Mouse (Mus musculus): Measurements from ENCODE around the gene Tmem120a. TPM values are rescaled to one million over a fixed set of nuclear protein-coding genes. Genes with fewer than 3 reads are reported as not detected.

Gene Tmem120a
- total RNA-seq, 1 experiment: 38.7 TPM

DNA sequence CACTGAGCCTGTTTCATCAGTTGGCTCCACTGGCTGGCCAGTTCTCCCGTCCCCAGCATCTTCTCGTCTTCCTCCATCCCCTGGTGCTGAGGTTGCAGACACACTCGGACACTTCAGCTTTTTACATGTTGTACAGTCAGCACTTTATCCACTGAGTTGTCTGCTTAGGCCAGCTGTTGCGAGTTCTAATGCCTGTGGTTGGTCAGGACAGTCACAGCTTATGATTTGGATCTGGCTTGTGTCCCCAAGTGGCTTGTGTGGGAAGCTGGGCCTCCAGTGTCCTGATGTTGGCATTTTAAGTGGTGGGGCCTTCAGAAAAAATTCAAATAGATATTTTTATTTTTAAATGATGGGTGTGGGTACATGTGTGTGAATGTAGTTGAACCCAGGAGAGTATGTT lies 38.9 kb downstream of the Tmem120a start:
- in situ Hi-C loops (cut with MboI; ENCODE audit: low sequenced_read_pairs in 2 of 2, unreplicated experiment in 2 of 2): no loop called here
- Histone ChIP-seq H3K36me3 (ENCODE audit: control insufficient read depth, insufficient read depth, low read length, poor library complexity, severe bottlenecking) (peaks cover 4% of the 10 kb centered on the region; the same call in 1 of the 2 replicates), H3K9ac (ENCODE audit: insufficient read depth, low read depth, low read length, poor library complexity, severe bottlenecking) (no peak overlapping the region), H3K27ac (ENCODE audit: insufficient read depth, low read depth, low read length, poor library complexity, severe bottlenecking) (no peak overlapping the region), H3K4me3 (ENCODE audit: insufficient read depth in 1 of 2, low read depth in 1 of 2, low read length in 2 of 2, poor library complexity in 1 of 2, severe bottlenecking in 1 of 2) (no peak overlapping the region), H3K9me3 (ENCODE audit: control insufficient read depth, insufficient read depth, low read depth, low read length) (no peaks in the 10 kb centered on the region), H3K4me1 (ENCODE audit: control insufficient read depth in 2 of 2, insufficient read depth in 2 of 2, low read length in 2 of 2, poor library complexity in 1 of 2) (peaks cover 0 to 10% of the 10 kb centered on the region in 2 experiments; a peak in 1 of 4 replicates)
- DNase-seq (ENCODE audit: low read depth, low spot score): no peak
- no peak for TF ChIP-seq CHD2 (IDR thresholded peaks at IDR 0.05; ENCODE audit: low read depth, low read length)
- TF ChIP-seq ZC3H11A (IDR thresholded peaks at IDR 0.05; ENCODE audit: borderline replicate concordance, low read depth, low read length): no peak
- no peak for TF ChIP-seq MAFK (IDR thresholded peaks at IDR 0.05; ENCODE audit: insufficient read depth, low read depth, low read length)
- no peak for TF ChIP-seq ZNF384 (IDR thresholded peaks at IDR 0.05; ENCODE audit: low read depth, low read length)

DNA sequence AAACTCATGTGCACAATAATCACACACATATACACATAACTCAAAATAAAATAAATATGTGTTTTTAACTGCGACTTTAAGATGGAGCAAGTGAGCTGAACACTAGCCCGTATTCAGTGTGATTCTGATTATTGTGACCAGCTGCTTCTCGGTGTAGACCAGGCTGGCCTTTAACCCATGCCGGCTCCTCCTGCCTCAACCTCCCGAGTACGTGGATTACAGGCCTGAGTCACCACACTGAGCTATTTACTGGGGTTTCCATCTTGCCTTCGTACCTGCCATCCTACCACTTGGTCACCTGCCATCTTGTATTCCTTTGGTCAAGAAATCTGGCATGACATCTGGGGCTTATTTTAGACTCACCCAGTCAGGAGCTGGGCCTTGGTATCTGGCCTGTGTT lies 40.8 kb downstream of the Tmem120a start:
- no peak overlapping the region for H3K27ac ChIP-seq (ENCODE audit: insufficient read depth, low read depth, low read length, poor library complexity, severe bottlenecking)
- H3K4me1 ChIP-seq (ENCODE audit: control insufficient read depth in 2 of 2, insufficient read depth in 2 of 2, low read length in 2 of 2, poor library complexity in 1 of 2): peaks cover 3 to 10% of the 10 kb centered on the region in 2 experiments; a peak in 2 of 4 replicates
- H3K9me3 ChIP-seq (ENCODE audit: control insufficient read depth, insufficient read depth, low read depth, low read length): no peaks in the 10 kb centered on the region
- no peak overlapping the region for H3K9ac ChIP-seq (ENCODE audit: insufficient read depth, low read depth, low read length, poor library complexity, severe bottlenecking)
- in situ Hi-C loops (cut with MboI; ENCODE audit: low sequenced_read_pairs in 2 of 2, unreplicated experiment in 2 of 2): no loop called here
- TF ChIP-seq MAFK (IDR thresholded peaks at IDR 0.05; ENCODE audit: insufficient read depth, low read depth, low read length): no peak
- TF ChIP-seq ZC3H11A (IDR thresholded peaks at IDR 0.05; ENCODE audit: borderline replicate concordance, low read depth, low read length): no peak
- TF ChIP-seq ZNF384 (IDR thresholded peaks at IDR 0.05; ENCODE audit: low read depth, low read length): no peak
- TF ChIP-seq CHD2 (IDR thresholded peaks at IDR 0.05; ENCODE audit: low read depth, low read length): no peak
- no peak for TF ChIP-seq HCFC1 (IDR thresholded peaks at IDR 0.05; ENCODE audit: borderline replicate concordance, insufficient read depth, low read length)
- no peak for DNase-seq (ENCODE audit: low read depth, low spot score)
- H3K36me3 ChIP-seq (ENCODE audit: control insufficient read depth, insufficient read depth, low read length, poor library complexity, severe bottlenecking): peaks cover 6% of the 10 kb centered on the region; the same call in 1 of the 2 replicates
- H3K4me3 ChIP-seq (ENCODE audit: insufficient read depth in 1 of 2, low read depth in 1 of 2, low read length in 2 of 2, poor library complexity in 1 of 2, severe bottlenecking in 1 of 2): no peak overlapping the region

DNA sequence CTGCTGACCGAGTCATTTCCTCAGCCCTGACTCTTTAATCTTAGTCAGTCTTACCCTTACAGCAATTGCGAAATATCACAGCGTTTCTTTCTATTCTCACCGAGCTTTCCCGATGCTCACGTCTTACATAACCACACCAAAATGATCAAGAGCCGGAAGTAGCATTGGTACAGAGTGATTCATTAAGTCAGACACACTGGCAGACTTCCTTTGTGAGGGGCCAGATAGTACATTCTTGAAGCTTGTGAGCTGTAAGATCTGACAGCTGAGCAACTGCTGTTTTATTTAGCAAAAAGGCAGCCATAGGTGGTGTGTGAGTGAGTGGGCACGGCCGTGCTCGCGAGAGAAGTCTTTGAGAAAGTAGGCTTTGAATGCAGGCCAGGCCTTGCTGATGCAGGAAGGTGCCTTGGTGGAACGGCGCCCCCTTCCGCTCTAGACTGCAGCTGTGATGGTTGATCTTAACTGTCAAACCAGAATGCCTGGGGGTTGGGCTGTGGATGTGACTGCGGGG lies 41.5 kb downstream of the Tmem120a start:
- in situ Hi-C loops (cut with MboI; ENCODE audit: low sequenced_read_pairs in 2 of 2, unreplicated experiment in 2 of 2): no loop called here
- Histone ChIP-seq H3K9ac (ENCODE audit: insufficient read depth, low read depth, low read length, poor library complexity, severe bottlenecking) (no peak overlapping the region), H3K27ac (ENCODE audit: insufficient read depth, low read depth, low read length, poor library complexity, severe bottlenecking) (no peak overlapping the region), H3K4me3 (ENCODE audit: insufficient read depth in 1 of 2, low read depth in 1 of 2, low read length in 2 of 2, poor library complexity in 1 of 2, severe bottlenecking in 1 of 2) (no peak overlapping the region), H3K9me3 (ENCODE audit: control insufficient read depth, insufficient read depth, low read depth, low read length) (no peaks in the 10 kb centered on the region), H3K36me3 (ENCODE audit: control insufficient read depth, insufficient read depth, low read length, poor library complexity, severe bottlenecking) (peaks cover 6% of the 10 kb centered on the region; the same call in 1 of the 2 replicates), H3K4me1 (ENCODE audit: control insufficient read depth in 2 of 2, insufficient read depth in 2 of 2, low read length in 2 of 2, poor library complexity in 1 of 2) (peaks cover 3 to 6% of the 10 kb centered on the region in 2 experiments; a peak in 2 of 4 replicates)
- TF ChIP-seq ZNF384 (IDR thresholded peaks at IDR 0.05; ENCODE audit: low read depth, low read length) (no peak), MAFK (IDR thresholded peaks at IDR 0.05; ENCODE audit: insufficient read depth, low read depth, low read length) (no peak), CHD2 (IDR thresholded peaks at IDR 0.05; ENCODE audit: low read depth, low read length) (no peak)
- DNase-seq (ENCODE audit: low read depth, low spot score): no peak

DNA sequence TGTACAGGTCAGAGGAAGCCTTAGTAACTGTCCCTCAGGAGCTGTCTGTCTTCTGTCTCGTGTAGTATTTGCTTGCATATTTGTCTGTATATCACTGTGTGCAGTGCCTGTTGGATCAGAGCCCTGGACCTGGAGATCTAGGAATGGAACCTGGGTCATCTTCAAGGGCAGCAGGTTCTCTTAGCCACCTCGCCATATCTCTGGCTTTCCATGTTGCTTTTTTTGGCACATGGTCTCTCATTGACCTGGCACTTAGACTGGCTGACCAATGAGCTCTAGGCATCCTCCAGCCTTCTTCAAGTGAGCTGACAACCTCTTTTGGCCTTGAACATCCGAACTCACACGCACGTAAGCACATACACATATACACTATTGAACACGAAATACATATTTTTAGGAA lies 42.1 kb downstream of the Tmem120a start:
- in situ Hi-C loops (cut with MboI; ENCODE audit: low sequenced_read_pairs in 2 of 2, unreplicated experiment in 2 of 2): no loop called here

More for the DNA sequence above, 42.1 kb downstream of the Tmem120a start:
- Histone ChIP-seq H3K9me3 (ENCODE audit: control insufficient read depth, insufficient read depth, low read depth, low read length) (no peaks in the 10 kb centered on the region), H3K36me3 (ENCODE audit: control insufficient read depth, insufficient read depth, low read length, poor library complexity, severe bottlenecking) (peaks cover 5% of the 10 kb centered on the region; the same call in 1 of the 2 replicates), H3K4me3 (ENCODE audit: insufficient read depth in 1 of 2, low read depth in 1 of 2, low read length in 2 of 2, poor library complexity in 1 of 2, severe bottlenecking in 1 of 2) (no peak overlapping the region), H3K4me1 (ENCODE audit: control insufficient read depth in 2 of 2, insufficient read depth in 2 of 2, low read length in 2 of 2, poor library complexity in 1 of 2) (peaks cover 3 to 4% of the 10 kb centered on the region in 2 experiments; a peak in 2 of 4 replicates), H3K27ac (ENCODE audit: insufficient read depth, low read depth, low read length, poor library complexity, severe bottlenecking) (no peak overlapping the region), H3K9ac (ENCODE audit: insufficient read depth, low read depth, low read length, poor library complexity, severe bottlenecking) (no peak overlapping the region)
- no peak for DNase-seq (ENCODE audit: low read depth, low spot score)
- TF ChIP-seq ZNF384 (IDR thresholded peaks at IDR 0.05; ENCODE audit: low read depth, low read length) (no peak), ZC3H11A (IDR thresholded peaks at IDR 0.05; ENCODE audit: borderline replicate concordance, low read depth, low read length) (no peak), HCFC1 (IDR thresholded peaks at IDR 0.05; ENCODE audit: borderline replicate concordance, insufficient read depth, low read length) (no peak), MAFK (IDR thresholded peaks at IDR 0.05; ENCODE audit: insufficient read depth, low read depth, low read length) (no peak), CHD2 (IDR thresholded peaks at IDR 0.05; ENCODE audit: low read depth, low read length) (no peak)

Data from ES-E14 (cell line).